Mouse (Mus musculus) midbrain, embryonic 10.5 days (tissue): ENCODE measurements at regions not wholly inside any gene's neighbourhood (a gene's known extent, or its start where the extent isn't known, plus 50 kb on each side); places are given as distances from the start of the nearest gene placed in this dataset.

Experiments used
- DNase-seq: peaks from one replicate; pipeline ENCODE4 v3.0.0-alpha.2; 2017; ENCODE audit warnings: low spot score
- H3K27ac ChIP-seq: fragments of 300-500 bp; sonication (generic); replicated peaks from 2 replicates; pipeline ENCODE4 v1.5.1; 2016; ENCODE audit warnings: mild to moderate bottlenecking
- H3K27me3 ChIP-seq: fragments of 300-500 bp; sonication (generic); 2 replicates; pipeline ENCODE4 v1.6.1; 2016; ENCODE audit warnings: low read depth, mild to moderate bottlenecking; ENCODE audit not compliant: poor library complexity, severe bottlenecking
- H3K36me3 ChIP-seq: fragments of 300-500 bp; sonication (generic); 2 replicates; pipeline ENCODE4 v1.6.1; 2016; ENCODE audit warnings: mild to moderate bottlenecking, moderate library complexity
- H3K4me1 ChIP-seq: fragments of 300-500 bp; sonication (generic); 2 replicates; pipeline ENCODE4 v1.6.1; 2016
- H3K4me3 ChIP-seq: fragments of 300-500 bp; sonication (generic); 2 replicates; pipeline ENCODE4 v1.5.1; 2016; ENCODE audit warnings: mild to moderate bottlenecking, moderate library complexity
- H3K9me3 ChIP-seq: fragments of 300-500 bp; sonication (generic); replicated peaks from 2 replicates; pipeline ENCODE4 v1.6.1; 2016; ENCODE audit warnings: mild to moderate bottlenecking
- WGBS: fragments of 180-500 bp; shearing (Covaris S2); methylation state at CpG from one replicate; pipeline ENCODE4 v1.1.7; 2016; 5-methylcytosine and 5-hydroxymethylcytosine counted together

- Histone ChIP-seq H3K9me3 (no peaks in the 10 kb centered on the region), H3K27me3 (no peaks in the 10 kb centered on the region), H3K27ac (no peak overlapping the region), H3K36me3 (no peaks in the 10 kb centered on the region), H3K4me1 (no peaks in the 10 kb centered on the region), H3K4me3 (no peak overlapping the region)
- WGBS, result 81% methylated on average over 5 of the region's 5 CpGs
- no peak for DNase-seq
Measured at GRCm38 (mm10) chr2:128515701-128516100, 75.3 kb upstream of the Spdye4c start.

GRCm38 (mm10) chr2:128516694-128517093, 74.3 kb upstream of the Spdye4c start:
- DNase-seq, result no peak
- Histone ChIP-seq H3K27me3 (no peaks in the 10 kb centered on the region), H3K36me3 (no peaks in the 10 kb centered on the region), H3K27ac (no peak overlapping the region), H3K9me3 (no peaks in the 10 kb centered on the region), H3K4me3 (no peak overlapping the region), H3K4me1 (no peaks in the 10 kb centered on the region)
- 83% methylated on average over 9 of the region's 9 CpGs for WGBS

- no peak for DNase-seq
- Histone ChIP-seq H3K27me3 (no peaks in the 10 kb centered on the region), H3K4me3 (no peak overlapping the region), H3K4me1 (no peaks in the 10 kb centered on the region), H3K36me3 (no peaks in the 10 kb centered on the region), H3K27ac (no peak overlapping the region), H3K9me3 (no peaks in the 10 kb centered on the region)
- 89% methylated on average over 3 of the region's 3 CpGs for WGBS
Measured at GRCm38 (mm10) chr2:128518142-128518541, 72.9 kb upstream of the Spdye4c start.

- Histone ChIP-seq H3K9me3 (no peaks in the 10 kb centered on the region), H3K4me1 (no peaks in the 10 kb centered on the region), H3K27ac (no peak overlapping the region), H3K36me3 (no peaks in the 10 kb centered on the region), H3K4me3 (no peak overlapping the region), H3K27me3 (no peaks in the 10 kb centered on the region)
- no peak for DNase-seq
- WGBS, result 81% methylated on average over 4 of the region's 4 CpGs
Measured at GRCm38 (mm10) chr2:128521701-128522443, 69.1 kb upstream of the Spdye4c start.

- H3K27ac ChIP-seq, result no peak overlapping the region
- DNase-seq, result no peak
- H3K27me3 ChIP-seq, result no peaks in the 10 kb centered on the region
- H3K4me1 ChIP-seq, result no peaks in the 10 kb centered on the region
- H3K36me3 ChIP-seq, result no peaks in the 10 kb centered on the region
- no peak overlapping the region for H3K4me3 ChIP-seq
- 83% methylated on average over 4 of the region's 4 CpGs for WGBS
- H3K9me3 ChIP-seq, result no peaks in the 10 kb centered on the region
Measured at GRCm38 (mm10) chr2:128523425-128524108, 67.4 kb upstream of the Spdye4c start.

- DNase-seq, result no peak
- Histone ChIP-seq H3K27ac (no peak overlapping the region), H3K9me3 (no peaks in the 10 kb centered on the region), H3K36me3 (no peaks in the 10 kb centered on the region), H3K4me3 (no peak overlapping the region), H3K27me3 (no peaks in the 10 kb centered on the region), H3K4me1 (no peaks in the 10 kb centered on the region)
- WGBS, result 77% methylated on average over 2 of the region's 2 CpGs
Measured at GRCm38 (mm10) chr2:128526100-128526499, 64.9 kb upstream of the Spdye4c start.

- no peaks in the 10 kb centered on the region for H3K9me3 ChIP-seq
- no peak overlapping the region for H3K4me3 ChIP-seq
- no peaks in the 10 kb centered on the region for H3K36me3 ChIP-seq
- H3K4me1 ChIP-seq, result no peaks in the 10 kb centered on the region
- WGBS, result 75% methylated on average over 3 of the region's 3 CpGs
- DNase-seq, result no peak
- no peak overlapping the region for H3K27ac ChIP-seq
- no peaks in the 10 kb centered on the region for H3K27me3 ChIP-seq
Measured at GRCm38 (mm10) chr2:128526883-128527344, 64.1 kb upstream of the Spdye4c start.

GRCm38 (mm10) chr2:128536294-128536693, 54.7 kb upstream of the Spdye4c start:
- Histone ChIP-seq H3K36me3 (no peaks in the 10 kb centered on the region), H3K27ac (no peak overlapping the region), H3K4me1 (no peaks in the 10 kb centered on the region), H3K27me3 (no peaks in the 10 kb centered on the region), H3K9me3 (no peaks in the 10 kb centered on the region; the same call in 1 of the 2 replicates), H3K4me3 (no peak overlapping the region)
- DNase-seq, result no peak
- 90% methylated on average over 3 of the region's 3 CpGs for WGBS

GRCm38 (mm10) chr2:128537425-128537824, 53.6 kb upstream of the Spdye4c start:
- H3K9me3 ChIP-seq, result no peaks in the 10 kb centered on the region; the same call in 1 of the 2 replicates
- WGBS, result 94% methylated on average over 6 of the region's 6 CpGs
- no peaks in the 10 kb centered on the region for H3K4me1 ChIP-seq
- no peak overlapping the region for H3K4me3 ChIP-seq
- DNase-seq, result no peak
- no peak overlapping the region for H3K27ac ChIP-seq
- H3K36me3 ChIP-seq, result no peaks in the 10 kb centered on the region
- H3K27me3 ChIP-seq, result no peaks in the 10 kb centered on the region

GRCm38 (mm10) chr2:128538736-128539135, 52.3 kb upstream of the Spdye4c start:
- DNase-seq, result no peak
- no peak overlapping the region for H3K27ac ChIP-seq
- H3K4me1 ChIP-seq, result no peaks in the 10 kb centered on the region
- H3K27me3 ChIP-seq, result no peaks in the 10 kb centered on the region
- no peaks in the 10 kb centered on the region for H3K36me3 ChIP-seq
- H3K4me3 ChIP-seq, result no peak overlapping the region
- 91% methylated on average over 8 of the region's 8 CpGs for WGBS
- no peaks in the 10 kb centered on the region; the same call in 1 of the 2 replicates for H3K9me3 ChIP-seq
